Mouse (Mus musculus): Measurements from ENCODE around the gene Rmdn3.

- TF ChIP-seq CTCF (IDR thresholded peaks at IDR 0.05; ENCODE audit: extremely low read depth, insufficient read depth, low read length) (no peak), POLR2A (IDR thresholded peaks at IDR 0.05; ENCODE audit: extremely low read depth, insufficient read depth, low read length) (no peak)
Measured at GRCm38 (mm10) chr2:119198934-119199333, 42.1 kb upstream of the Rmdn3 start.
